Mouse (Mus musculus) spleen, postnatal 4 days (tissue): ENCODE measurements around the gene Adgrl3.

Experiments
- DNase-seq, 2 experiments: peaks; one replicate each; pipeline ENCODE4 v3.0.0; 2022; ENCODE audit warnings: low spot score in 2 of 2

Gene Adgrl3

DNA sequence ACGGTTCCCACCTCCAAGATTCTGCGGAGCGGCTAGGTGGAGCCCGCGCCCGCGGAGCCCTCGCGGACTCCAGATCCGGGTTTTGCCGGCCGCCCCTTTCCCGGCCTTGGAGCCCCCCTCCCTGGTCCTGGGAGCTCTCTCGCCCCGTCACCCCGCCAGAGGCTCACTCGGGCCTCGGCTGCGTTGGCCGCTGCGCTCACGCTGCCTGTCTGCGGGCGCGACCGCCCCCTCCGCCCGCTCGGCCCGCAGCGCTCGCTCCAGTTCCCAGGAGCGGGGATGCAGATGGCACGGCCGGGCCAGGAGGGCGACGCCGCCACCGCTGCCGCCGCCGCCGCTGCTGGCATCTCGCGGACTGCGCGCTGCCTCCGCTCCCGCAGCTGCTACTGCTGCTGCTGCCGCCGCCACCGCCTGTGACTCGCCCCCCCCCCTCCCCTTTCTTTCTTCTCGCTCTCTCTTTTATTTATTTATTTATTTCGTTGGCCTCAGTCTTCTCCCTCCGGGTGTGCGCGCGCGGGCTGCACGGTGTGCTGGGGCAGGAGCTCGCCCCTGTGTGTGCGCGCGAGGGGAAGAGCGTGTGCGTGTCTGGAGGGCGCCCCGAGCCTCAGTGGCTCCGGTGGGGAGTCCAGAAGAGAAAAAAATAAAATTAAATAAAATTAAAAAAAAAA, at the start of gene Adgrl3:
Adgrl3 (plus strand) TSS at position 549 of the 665 bp plus-strand sequence.
- peak in 1 of 2 experiments; percentile 61 for DNase-seq

GRCm38 (mm10) chr5:81019166-81019565, 772 bp upstream of the Adgrl3 start:
- DNase-seq = no peak

DNA sequence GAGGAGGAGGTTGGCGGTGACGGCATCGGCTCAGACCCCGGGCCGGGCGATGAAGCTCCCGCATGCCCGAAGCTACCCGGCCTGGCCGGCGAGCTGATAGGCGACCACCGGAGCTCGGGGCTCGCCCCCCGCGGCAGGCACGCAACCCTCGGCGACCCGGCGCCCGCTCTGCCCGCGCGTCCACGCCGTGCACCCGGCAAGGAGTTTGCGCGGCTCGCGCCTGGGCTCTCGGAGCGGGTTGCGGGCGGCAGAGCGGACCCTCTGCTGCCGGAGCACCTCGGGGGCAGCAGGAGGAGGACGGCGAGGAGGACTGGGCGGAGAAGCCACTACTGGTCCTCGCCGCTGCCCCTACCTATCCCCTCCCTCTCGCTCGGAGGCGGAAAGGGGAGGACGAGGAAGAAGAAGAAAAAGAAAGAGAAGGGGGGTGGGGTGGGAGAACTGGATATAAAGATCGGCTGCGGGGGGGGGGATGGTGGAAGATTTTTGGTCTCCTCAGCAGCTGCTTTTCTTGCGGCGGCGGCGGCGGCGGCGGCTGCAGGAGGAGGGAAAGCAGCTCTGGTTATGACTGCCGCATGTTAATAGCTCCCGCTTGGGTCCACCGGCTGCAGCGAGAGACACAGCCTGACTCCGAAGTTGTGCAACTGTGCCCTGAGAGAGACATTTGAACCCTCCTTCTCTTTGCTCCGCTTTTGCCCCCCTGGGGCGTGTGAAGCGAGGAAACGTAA, 505 bp downstream of the Adgrl3 start:
- DNase-seq = peak in 1 of 2 experiments; percentile 56

GRCm38 (mm10) chr5:81021006-81021320, 1.0 kb downstream of the Adgrl3 start:
- no peak for DNase-seq

- peak in 1 of 2 experiments; percentile 53 for DNase-seq
These were observed 1.5 kb downstream of the Adgrl3 start for GRCm38 (mm10) chr5:81021331-81021863.

DNA sequence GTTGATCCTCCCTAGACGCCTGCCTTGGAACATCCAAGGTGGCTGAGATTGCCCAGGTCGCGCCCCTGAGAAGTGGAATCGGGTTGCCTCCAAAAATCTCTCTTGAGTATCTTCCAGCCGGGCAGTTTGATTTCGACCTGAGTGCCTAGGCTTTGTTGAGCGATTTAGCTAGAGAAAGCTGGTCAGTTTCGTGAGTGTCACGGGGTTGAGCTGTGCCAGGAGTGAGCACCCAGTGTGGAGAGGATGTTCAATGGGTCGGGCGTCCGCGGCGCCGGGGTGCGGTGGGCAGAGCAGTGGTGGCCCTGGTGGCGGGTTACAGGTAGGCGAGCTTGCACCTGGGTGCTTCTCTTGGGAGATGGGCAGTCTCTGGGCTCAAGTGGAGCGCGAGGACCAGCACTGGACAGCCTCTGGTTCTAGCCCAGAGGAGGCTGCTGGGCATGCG, 1.9 kb downstream of the Adgrl3 start:
- DNase-seq = peak in 1 of 2 experiments; percentile 54

GRCm38 (mm10) chr5:81022306-81023071, 2.6 kb downstream of the Adgrl3 start:
- no peak for DNase-seq

DNA sequence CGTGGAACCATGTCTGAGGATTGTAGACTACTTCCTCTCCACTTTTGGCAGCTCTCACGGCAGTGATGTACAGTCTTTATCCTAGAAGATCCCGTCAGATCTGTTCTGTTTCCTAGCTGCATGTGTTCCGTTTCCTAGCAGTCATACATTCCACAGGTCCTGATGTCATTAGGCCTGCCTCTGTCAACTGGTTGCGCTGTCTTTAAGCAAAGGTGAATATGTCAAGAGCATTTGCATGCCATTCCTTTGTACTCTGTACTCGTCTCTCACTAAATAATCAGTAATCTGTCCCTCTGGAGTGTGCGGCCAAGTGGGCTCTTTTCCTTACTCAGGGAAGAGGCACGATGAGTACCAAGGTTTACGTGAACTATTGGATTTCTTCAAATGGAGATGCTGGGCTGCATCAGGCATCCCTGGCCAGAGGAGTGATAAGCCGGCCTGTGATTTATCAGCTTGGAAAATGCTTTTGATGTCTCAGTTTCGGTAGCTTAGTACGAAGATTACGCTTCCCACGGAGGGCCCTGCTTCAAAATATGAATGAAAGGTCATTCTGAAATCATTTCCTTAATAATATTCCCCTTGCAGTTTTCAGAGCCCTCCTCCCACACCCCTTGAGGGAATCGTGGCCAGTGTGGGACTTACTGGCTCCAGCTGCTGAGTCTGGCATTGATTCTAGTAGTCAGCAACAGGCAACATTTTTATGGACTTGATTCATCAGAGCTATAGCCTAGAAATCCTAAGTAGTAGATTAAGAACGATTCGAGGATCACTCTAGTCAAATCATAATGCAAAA, 4.2 kb downstream of the Adgrl3 start:
- no peak for DNase-seq

DNA sequence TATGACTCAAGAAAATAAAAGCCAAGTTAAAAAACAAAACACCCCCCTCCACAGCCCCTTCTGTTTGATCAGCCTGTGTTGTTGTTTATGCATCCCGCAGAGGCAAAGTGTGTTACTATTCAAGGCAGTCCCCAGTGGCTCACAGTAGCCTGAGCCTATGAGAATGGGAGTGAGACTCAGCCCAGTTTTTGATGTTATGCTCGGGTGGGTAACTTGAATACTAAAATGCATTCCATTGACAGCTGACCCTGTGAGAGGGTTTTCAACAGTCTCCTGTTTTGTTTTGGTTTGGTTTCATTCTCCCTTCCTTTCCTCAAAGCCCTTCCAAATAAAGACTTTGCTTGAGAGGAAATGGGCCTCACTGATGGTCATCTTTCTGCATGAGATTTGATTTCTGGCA, 8.9 kb downstream of the Adgrl3 start:
- no peak for DNase-seq

DNA sequence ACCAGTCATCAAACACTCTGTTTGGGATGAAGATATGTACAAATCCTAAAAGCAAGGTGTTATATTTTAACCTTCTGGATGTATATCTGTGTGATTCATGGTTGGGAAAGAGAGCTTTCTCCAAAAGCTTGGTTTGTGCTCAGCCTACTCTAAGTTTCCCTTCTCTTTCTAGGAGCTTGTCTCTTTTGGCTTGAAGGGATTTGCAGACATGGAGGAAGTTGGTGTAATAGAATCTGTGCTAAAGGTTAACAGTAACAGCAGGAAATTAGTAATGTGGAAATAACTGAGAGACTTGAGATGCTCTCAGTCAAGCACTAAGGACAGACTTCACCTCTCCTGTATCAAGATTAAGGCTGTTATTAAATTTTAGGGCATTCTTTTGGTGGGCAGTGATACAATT, 17.2 kb downstream of the Adgrl3 start:
- no peak for DNase-seq

- no peak for DNase-seq
These were observed 23.9 kb downstream of the Adgrl3 start for GRCm38 (mm10) chr5:81043875-81044274.

- no peak for DNase-seq
These were observed 26.2 kb downstream of the Adgrl3 start for GRCm38 (mm10) chr5:81046128-81046527.

GRCm38 (mm10) chr5:81054628-81055027, 34.7 kb downstream of the Adgrl3 start:
- no peak for DNase-seq

GRCm38 (mm10) chr5:81055253-81055652, 35.3 kb downstream of the Adgrl3 start:
- no peak for DNase-seq

GRCm38 (mm10) chr5:81058122-81058521, 38.2 kb downstream of the Adgrl3 start:
- no peak for DNase-seq

DNA sequence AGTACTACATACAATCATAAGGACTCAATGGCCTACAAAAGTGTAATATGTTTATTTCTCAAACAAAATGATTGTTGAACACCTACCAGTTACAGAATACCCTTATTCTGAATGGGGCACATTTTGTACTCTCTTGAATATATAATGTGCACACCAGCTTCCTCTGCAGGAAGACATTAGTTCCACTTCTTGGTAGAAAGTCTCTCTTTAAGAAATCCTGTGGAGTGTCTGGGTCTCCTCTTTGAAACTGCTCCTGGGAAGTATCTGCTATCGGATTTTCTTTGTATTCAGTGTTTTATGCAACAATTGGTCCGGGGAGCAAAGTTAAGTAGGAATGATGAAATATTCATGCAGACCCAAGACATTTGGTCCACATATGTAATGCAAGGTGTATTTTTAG, 41.0 kb downstream of the Adgrl3 start:
- DNase-seq = no peak

GRCm38 (mm10) chr5:81061386-81061785, 41.4 kb downstream of the Adgrl3 start:
- no peak for DNase-seq

- DNase-seq = no peak
These were observed 44.1 kb downstream of the Adgrl3 start for GRCm38 (mm10) chr5:81064026-81064425.

DNA sequence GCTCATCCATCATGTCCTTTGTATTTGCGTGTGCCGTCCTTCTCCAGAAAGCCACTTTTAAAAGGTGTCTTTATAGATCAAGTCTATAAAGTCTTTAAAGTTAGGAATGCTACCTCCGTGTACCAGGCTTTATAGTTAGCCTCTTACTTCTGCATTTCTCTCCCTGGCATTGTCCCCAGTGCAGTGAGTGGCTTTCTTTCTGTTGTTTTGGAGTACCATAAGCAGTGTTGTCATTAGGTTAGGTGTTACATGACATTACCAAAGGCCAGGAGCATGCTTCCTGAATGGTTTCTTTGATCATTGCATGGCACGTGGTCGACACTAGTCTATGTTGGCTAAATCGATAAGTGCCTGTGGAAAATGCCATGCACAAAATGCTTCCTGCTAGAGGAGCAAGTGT, 48.2 kb downstream of the Adgrl3 start:
- no peak for DNase-seq

DNA sequence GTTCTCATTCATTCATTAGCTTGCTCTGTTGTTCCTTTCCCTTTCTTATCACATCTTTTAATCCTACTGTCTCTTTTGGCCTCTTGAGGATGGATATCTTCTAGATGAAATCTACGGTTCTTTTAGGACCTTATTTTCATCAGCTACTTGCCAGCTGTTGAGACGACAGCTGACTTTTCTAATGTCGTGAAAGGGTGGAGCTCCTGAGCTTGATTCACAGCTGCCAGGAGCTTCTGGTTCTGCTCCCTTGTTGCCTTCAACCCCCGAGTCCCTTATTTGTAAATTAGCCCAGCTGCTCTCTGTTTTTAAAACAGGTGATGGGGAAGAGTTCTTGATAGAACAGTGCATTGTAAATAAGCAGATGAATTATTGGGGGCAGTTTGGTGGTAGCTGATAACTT, 48.9 kb downstream of the Adgrl3 start:
- no peak for DNase-seq

- no peak for DNase-seq
These were observed 53.0 kb downstream of the Adgrl3 start for GRCm38 (mm10) chr5:81072888-81073287.

DNA sequence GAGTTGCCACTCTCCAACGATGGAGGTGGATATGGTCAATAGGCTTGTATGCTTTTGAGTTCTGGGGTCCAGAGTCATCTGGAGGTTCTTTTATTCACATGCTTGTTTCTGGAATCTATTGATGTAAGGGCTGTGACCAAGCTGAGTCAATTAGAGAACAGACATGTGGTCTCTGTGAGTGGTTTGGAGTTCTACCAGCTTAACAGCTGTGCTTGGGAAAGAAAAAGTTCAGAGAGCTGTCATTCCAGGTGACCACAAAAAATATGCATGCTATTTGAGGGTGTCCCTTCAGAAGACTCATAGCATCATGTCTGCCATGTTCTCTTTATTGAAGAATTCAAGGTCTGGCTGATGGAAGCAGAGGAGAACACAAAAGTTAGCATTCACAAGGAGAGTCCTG, 53.9 kb downstream of the Adgrl3 start:
- no peak for DNase-seq
